Mouse (Mus musculus): ENCODE results near the gene Ppef2. TPM values are rescaled to one million over a fixed set of nuclear protein-coding genes. Genes with fewer than 3 reads are reported as not detected.

Gene Ppef2
- total RNA-seq, 2 experiments from 2014 or later = 0.12 to 0.21 TPM

GRCm38 (mm10) chr5:92239333-92240232, 16.5 kb downstream of the Ppef2 start:
- DNase-seq = peak; percentile 81

GRCm38 (mm10) chr5:92234939-92235557, 21.0 kb downstream of the Ppef2 start:
- DNase-seq = no peak

GRCm38 (mm10) chr5:92233366-92233765, 22.7 kb downstream of the Ppef2 start:
- no peak for DNase-seq

GRCm38 (mm10) chr5:92231836-92232235, 24.2 kb downstream of the Ppef2 start:
- no peak for DNase-seq

- no peak for DNase-seq
These were observed 25.8 kb downstream of the Ppef2 start for GRCm38 (mm10) chr5:92230306-92230705.

- no peak for DNase-seq
These were observed 26.6 kb downstream of the Ppef2 start for GRCm38 (mm10) chr5:92229514-92229913.

- no peak for DNase-seq
These were observed 27.3 kb downstream of the Ppef2 start for GRCm38 (mm10) chr5:92228776-92229175.

GRCm38 (mm10) chr5:92227782-92228181, 28.3 kb downstream of the Ppef2 start:
- DNase-seq = no peak

GRCm38 (mm10) chr5:92220287-92220902, 35.7 kb downstream of the Ppef2 start:
- peak; percentile 28 for DNase-seq

- DNase-seq = no peak
These were observed 36.3 kb downstream of the Ppef2 start for GRCm38 (mm10) chr5:92219826-92220225.

GRCm38 (mm10) chr5:92218915-92219793, 36.9 kb downstream of the Ppef2 start:
- no peak for DNase-seq

- no peak for DNase-seq
These were observed 40.8 kb downstream of the Ppef2 start, which contains the start of gene U90926 for GRCm38 (mm10) chr5:92215308-92215707. Gene U90926, minus strand, starts transcription at chr5:92215408.

GRCm38 (mm10) chr5:92212231-92212630, 43.8 kb downstream of the Ppef2 start:
- peak; percentile 37 for DNase-seq

GRCm38 (mm10) chr5:92210205-92210604, 45.9 kb downstream of the Ppef2 start:
- no peak for DNase-seq

- no peak for DNase-seq
These were observed 50.0 kb downstream of the Ppef2 start for GRCm38 (mm10) chr5:92206121-92206520.

- peak; percentile 54 for DNase-seq
These were observed 50.4 kb downstream of the Ppef2 start for GRCm38 (mm10) chr5:92205706-92206105.

- no peak for DNase-seq
These were observed 50.9 kb downstream of the Ppef2 start for GRCm38 (mm10) chr5:92205184-92205583.

- no peak for DNase-seq
These were observed 51.7 kb downstream of the Ppef2 start for GRCm38 (mm10) chr5:92204162-92205036.

- no peak for DNase-seq
These were observed 57.8 kb downstream of the Ppef2 start for GRCm38 (mm10) chr5:92198266-92198665.

- peak; percentile 41 for DNase-seq
These were observed 58.9 kb downstream of the Ppef2 start for GRCm38 (mm10) chr5:92196895-92197811.
